Mouse (Mus musculus): ENCODE data around the gene Zdhhc24.

Zdhhc24 gene

DNA sequence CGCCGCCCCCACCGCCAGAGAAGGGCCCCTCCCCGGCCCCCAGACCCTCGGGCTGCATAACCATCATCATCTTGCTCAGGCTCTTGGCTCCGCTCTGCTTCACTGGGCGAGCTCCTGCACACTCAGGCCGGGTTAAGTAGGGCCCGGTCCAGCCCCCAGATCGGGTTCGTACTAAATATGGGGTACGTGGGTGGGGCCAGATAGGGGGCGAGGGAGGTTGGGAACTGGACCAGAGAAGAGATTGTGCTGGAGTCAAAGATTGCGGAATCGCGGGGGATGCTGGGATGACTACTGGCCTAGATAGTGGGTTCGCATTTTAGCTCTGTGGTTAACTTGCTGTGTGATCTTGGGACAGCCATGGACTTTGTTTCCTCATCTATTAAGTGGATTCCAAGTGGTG lies 683 bp upstream of the Zdhhc24 start, which contains the start of gene Actn3:
Gene Actn3 (minus strand): TSS at position 125 of the 400 bp plus-strand sequence.
- DNase-seq (ENCODE audit: low read depth, low spot score) = no peak

DNA sequence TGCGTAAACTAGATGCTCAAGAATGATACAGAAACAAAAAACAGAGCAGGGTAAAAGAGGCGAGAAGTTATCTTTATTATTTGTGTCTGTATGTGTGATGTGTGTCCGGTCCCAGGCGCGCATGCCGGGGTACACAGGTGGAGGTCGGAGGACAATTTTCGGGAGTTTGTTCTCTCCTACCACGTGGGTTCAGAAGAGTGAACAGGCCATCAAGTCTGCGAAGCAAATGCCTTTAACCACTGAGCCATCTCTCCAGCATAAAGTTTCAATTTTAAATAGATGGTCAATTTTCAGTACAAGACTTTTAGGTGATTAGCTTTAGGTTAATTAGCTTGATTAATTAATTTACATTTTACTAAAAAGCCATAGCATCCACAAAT lies 846 bp downstream of the Zdhhc24 start:
- no peak for DNase-seq (ENCODE audit: low read depth, low spot score)

DNA sequence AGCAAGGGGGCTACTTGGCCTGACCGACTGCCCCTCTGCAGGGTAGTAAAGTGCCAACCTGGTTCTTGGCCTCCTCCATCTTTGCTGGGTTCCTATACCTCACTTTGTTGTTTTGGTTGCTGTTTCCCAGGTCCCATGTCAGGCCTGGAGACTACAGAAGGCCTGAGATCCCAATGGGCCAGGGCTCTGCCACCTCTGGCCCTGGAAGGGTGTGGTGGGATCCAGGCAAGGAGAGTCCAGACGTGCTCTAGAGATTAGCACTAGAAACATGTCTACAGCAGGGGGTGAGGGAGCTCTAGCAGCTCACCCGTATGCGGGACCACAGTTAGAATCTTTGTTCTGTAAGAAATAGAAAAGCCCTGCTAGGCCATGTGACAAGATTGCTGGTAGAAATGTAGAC lies 5.5 kb downstream of the Zdhhc24 start:
- no peak for DNase-seq (ENCODE audit: low read depth, low spot score)

DNA sequence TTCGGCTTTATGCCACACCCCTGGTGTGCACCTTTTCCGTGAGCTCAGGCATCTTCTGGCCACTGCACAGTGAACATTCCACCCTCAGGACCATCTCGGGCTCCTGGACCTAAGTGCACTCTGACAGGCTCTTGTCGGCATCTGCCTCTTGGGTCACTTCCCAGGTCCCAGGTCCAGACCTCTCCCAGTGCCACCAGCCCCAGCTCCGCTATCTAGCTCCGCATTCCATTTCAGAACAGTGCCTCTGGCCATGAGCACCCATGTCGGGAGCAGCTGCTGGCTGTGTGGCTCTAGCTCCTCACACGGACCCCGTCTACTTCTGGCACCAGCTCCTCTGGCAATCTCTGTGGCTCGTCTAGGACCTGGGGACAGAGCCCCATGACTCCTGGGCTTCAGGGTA lies 11.3 kb downstream of the Zdhhc24 start:
- no peak for DNase-seq (ENCODE audit: low read depth, low spot score)

DNA sequence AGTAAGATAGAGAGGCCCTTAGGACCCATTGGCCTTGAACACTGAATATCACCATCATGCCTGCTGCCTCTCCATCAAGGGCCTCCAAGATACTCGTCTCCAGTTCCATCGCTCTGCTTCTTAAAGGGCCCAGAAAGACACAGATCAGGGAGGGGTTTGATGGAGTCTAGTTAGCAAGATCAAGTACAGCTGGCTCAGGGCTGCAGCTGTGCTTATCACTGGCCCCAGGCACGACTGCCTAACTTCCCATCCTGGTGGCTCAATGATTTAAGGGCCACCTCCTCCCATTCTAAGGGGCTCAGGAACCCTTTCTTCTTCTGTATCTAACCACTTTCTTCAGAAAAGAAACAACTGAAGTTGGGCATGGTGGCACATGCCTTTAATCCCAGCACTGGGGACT lies 13.3 kb downstream of the Zdhhc24 start:
- DNase-seq (ENCODE audit: low read depth, low spot score) = no peak

DNA sequence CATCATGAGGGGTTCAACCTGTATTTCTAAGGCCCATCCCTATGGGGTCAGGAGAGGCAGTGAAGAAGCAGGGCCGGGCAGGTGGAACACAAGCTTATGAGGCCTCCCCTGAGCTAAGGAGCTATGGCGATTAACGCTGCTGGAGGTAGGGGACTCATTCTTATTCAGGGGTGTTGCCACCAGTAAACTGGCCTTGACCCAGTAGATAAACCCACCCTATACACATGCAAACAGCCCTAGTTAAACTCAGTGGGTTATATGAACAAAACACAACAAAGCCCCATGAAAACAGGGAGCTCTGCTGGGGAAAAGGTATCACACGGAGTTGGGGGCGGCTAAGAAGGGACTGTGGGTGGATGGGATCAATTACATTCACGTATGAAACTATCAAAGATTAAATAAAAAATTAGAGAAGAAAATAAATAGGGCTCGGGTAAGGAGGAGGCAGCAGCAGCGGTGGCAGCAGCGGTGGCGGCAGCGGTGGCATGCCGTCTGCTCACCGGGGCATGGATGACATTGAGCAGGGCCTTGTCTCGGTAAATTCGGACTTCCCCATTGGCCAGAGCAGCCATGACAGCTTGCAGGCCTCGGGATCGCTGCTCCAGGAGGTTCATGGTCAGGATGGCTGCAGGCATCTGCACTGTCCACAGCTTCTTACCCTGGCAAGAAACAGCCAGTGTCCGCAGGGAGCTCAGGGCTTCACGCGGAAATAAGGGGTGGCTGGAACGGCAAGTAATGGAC lies 18.5 kb downstream of the Zdhhc24 start:
- DNase-seq (ENCODE audit: low read depth, low spot score) = no peak

DNA sequence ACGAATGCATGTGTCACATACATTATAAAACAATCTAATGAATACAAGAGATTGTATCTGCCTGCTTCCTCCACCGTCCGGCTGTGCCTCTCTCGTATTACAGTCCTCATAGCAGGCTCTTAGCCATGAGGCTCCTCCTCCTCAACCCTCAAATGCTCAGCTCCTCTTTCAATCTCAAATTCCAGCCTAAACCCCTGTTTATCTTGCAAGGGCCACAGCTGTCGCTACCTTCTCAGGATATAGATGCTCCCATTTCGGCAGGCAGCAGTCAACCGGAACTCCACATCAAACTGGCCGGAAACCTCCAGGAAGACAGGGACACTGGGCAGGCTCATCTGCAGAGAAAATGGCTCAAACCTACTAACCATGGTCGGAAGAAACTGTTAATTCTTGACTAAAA lies 20.5 kb downstream of the Zdhhc24 start:
- DNase-seq (ENCODE audit: low read depth, low spot score) = no peak

DNA sequence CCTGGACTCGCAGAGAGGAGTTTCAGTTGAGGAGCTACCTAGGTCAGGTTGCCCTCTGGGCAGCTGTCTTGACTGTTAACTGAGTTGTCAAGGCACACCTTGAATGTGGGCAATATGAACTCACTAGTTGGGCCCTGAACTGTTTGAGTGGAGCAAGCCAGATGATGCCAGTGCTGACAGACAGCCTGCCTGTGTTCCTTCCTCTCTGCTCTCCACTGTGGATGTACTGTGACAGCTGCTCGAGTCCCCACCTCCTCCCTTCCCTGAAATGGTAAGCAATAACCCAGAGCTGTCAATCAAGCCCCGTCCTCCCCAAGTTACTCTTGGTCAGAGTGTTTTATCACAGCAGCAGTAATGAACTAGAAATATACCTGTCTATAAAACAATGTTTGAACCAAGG lies 21.4 kb downstream of the Zdhhc24 start:
- DNase-seq (ENCODE audit: low read depth, low spot score) = no peak

DNA sequence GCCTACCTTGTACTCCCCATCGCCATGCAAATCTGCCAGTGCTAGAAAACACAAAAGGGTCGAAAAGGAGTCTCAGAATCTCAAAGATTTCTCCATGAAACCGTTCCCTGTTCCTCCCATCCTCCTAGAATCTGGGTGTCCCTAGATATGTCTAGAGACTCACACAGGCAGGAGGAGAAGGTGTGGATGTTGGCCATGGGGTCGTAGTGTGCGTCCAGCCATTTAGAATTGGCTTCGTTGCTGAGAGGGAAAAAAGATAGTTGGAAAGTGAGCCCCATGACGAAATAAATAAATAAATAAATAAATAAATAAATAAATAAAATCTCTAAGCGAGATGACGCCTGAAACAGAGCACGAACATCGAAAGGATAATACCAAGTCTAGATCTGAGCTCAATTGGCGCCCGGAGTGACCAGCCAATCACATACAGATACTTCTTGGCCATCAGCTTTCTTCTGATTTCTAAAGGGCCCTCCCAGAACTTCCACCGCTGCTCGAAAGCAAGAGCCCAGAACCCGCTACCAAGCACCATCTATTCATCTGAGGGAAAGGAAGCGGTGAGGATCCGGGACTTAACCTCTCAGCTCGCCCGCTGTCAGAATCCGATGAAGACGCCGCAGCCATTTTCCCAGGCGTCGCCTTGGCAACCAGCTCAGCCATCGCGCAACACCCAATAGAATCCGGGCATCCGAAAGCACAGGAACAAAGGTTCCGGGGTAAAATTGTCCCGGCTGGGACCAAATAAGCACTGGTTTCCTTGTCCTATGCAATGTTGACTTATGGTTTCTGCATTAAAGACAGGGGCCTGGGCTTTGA lies 27.7 kb downstream of the Zdhhc24 start, which contains the start of gene Bbs1:
Gene Bbs1 (minus strand): TSS at position 650 of the 816 bp plus-strand sequence.
- peak; percentile 85 for DNase-seq (ENCODE audit: low read depth, low spot score)

DNA sequence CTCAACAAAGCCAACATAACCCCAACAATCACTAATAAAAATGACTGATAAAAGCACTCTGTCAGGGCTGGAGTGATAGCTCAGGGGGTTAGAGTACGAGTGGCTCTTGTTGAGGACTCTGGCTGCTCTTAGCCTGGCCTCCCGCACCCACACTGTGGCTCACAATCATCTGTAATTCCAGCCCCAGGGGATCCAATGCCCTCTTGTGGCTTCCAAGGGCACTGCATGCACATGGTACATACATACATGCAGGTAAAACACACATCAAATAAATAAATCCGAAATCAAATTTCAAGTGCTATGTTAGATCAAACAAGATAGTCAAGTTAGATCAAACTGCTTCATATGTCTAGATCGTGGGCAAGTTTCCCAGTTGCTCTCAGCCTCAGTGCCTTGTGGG lies 29.6 kb downstream of the Zdhhc24 start:
- peak; percentile 33 for DNase-seq (ENCODE audit: low read depth, low spot score)

DNA sequence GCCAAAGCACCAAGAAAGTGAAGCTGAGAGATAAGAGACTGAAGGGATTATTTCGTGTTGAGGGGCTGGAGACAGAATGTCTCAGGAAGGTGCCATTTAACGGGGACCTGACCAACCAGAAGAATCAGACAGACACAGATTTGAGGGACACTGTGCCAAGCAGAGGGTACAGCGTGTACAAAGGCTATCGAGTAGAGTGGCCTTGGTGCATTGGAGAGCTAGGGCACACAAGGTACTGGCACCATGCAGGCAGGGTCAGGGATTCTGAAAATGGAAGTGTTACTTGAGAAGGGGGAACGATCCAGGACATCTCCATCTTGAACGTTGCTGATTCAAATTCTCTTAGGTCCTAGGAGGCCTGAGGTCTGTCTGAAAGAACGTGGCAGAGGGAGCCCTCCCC lies 30.9 kb downstream of the Zdhhc24 start:
- no peak for DNase-seq (ENCODE audit: low read depth, low spot score)

DNA sequence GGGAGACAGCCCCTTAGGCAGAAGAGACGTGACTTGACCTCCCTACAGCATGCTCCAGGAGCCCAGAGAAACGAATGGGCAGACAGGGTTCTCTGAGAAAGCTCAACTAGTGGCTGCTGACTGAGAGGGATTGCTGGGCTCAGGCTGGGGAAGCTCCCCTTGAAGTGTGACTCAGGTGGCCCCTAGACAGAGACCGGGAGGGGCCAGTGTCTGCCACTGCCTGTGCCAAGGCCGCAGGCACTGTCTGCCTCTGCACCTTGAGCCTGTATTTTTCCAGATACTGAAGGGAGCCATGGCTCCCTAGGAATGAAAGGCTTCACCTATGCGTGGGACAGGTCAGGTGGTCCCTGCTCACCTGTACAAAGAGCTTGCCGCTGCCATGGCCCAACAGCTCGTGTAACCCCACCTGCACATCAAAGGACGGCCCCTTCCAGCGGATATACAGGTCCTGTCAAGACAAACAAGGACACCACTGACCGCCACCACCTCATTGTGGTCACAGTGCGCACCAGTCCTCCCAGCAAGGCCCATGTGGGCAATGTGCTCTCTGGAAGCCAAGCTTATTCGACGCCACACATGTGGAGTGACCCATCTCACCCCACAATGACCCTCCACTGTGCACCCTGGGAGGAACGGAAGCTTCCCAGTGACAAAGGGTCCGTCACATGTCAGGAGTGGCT lies 37.6 kb downstream of the Zdhhc24 start:
- DNase-seq (ENCODE audit: low read depth, low spot score) = no peak

DNA sequence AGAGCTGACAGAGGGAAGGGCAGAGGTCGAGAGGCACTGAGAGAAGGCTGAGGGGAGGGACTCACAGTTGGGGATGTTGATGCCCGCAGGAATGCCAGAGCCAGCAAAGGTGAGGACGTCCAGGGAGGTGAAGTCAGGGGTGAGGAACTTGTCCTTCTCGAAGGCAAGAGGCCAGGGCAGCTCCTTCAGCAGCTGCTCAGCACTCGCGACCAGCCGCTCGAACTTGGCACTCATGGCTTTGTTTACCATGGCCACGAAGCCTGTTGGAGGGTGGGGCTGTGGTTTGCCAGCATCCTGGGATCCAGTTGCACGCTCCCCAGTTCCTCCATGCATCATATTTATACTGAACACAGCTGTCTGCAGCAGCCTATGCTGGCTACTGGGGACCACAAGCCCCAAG lies 38.4 kb downstream of the Zdhhc24 start:
- DNase-seq (ENCODE audit: low read depth, low spot score) = no peak

DNA sequence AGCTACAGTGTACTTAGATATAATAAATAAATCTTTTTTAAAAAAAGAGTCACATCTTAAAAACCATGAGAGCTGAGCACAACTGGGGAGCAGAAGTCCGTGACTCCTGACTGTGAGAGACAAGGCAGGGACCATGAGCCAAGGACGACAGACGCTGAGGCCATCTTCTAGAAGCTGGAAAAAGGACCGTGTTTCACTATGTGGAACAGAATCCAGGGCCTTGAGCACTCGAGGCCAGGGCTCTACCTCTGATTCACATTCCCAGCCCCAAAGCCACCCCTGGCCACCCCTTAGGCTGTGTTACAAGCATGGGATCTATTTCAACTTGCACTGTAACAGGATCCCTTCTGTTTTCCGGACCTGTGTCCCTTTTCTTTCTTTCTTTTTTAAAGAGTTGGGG lies 41.2 kb downstream of the Zdhhc24 start:
- DNase-seq (ENCODE audit: low read depth, low spot score) = no peak

DNA sequence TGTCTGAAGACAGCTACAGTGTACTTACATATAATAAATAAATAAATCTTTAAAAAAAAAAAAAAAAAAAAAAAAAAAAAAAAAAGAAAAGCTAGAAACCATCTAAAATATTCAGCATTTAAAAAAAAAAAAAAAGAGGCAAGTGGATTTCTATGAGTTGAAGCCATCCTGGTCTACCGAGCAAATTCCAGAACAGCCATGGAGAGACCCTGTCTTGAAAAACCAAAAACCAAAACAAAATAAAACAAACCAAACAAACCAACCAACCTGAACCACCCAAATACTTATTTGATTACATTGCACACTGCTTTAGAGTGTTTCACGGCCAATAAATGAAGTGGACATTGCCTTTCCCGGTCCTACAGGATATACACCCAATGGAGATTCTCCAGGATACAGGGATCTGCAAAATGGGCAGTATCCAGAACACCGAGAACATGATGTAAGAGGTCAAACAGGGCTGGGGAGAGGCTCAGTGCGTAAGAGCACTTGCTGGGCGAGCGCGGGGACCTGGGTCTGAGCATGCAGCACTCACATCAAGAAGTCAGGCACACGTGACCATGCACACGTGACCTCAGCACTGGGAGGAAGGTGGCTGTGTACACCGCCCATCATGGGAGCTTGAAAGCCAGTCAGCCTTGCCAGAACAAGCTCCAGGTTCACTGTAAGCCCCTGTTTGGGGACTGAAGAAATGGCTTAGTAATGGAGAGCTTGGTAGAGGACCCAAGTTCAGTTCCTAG lies 46.8 kb downstream of the Zdhhc24 start:
- no peak for DNase-seq (ENCODE audit: low read depth, low spot score)

DNA sequence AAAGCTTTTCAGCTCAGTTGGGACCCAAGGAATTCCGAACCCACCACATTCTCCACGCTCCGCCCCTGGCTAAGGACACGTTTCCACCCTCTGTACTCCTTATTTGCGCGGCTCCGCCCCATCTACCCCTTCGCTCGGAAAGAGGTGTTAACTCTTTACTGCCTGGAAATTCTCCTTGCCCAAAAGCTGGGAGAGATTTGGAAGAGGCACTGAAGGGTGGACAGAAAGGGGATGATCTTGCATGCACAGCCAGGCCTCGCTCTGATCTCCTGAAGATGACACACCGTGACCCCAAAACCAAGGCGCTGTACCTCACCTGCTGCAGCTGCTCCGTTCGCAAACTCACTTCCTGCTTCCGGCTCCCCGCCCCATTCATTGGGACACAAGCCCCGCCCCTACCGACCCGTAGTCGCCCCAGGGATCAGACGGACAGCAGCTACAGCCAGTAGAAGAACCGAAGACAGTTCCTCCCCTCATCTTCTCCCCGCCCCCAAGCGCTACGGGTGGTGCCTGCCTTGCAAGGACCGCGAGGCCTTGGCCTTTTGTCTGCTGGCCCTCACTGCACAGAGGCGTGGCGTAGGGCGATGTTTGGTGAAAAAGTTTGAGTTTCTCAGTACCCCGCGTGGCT lies 49.5 kb downstream of the Zdhhc24 start, which contains the start of gene Dpp3:
Gene Dpp3 (minus strand): TSS at position 384 of the 628 bp plus-strand sequence.
- DNase-seq (ENCODE audit: low read depth, low spot score) = peak; percentile 98

DNA sequence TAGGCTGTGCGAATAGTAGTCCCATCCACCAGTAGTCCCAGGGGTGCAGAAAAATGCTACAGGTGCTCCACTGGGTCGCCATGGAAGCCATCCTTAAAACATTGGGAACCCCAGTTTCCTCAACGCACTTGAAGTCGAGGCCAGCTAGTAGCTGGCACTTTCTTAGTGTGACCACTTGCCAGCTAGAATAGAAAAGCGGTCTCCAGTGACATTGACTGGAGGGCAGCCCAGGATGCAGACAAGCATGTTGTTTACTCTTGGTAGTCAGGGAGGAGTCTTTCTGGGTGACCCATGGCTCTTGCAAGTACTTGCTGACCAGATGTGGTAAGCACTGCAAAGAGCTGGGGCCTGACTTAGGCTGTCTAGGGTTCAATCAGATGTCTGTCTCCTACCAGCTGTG lies 50.3 kb downstream of the Zdhhc24 start:
- DNase-seq (ENCODE audit: low read depth, low spot score) = no peak
